Mouse (Mus musculus) cerebellum, adult 9-10 months (tissue): ENCODE measurements at regions not wholly inside any gene's neighbourhood (a gene's known extent, or its start where the extent isn't known, plus 50 kb on each side); places are given as distances from the start of the nearest gene placed in this dataset.

Source experiments
- DNase-seq: peaks from one replicate; pipeline ENCODE4 v3.0.0; 2022

- no peak for DNase-seq
These were observed 341.8 kb upstream of the Fam98a start for GRCm38 (mm10) chr17:75893559-75893958.

GRCm38 (mm10) chr17:75892156-75892555 lies 340.4 kb upstream of the Fam98a start:
- no peak for DNase-seq

GRCm38 (mm10) chr17:75891564-75891963 lies 339.8 kb upstream of the Fam98a start:
- no peak for DNase-seq

DNA sequence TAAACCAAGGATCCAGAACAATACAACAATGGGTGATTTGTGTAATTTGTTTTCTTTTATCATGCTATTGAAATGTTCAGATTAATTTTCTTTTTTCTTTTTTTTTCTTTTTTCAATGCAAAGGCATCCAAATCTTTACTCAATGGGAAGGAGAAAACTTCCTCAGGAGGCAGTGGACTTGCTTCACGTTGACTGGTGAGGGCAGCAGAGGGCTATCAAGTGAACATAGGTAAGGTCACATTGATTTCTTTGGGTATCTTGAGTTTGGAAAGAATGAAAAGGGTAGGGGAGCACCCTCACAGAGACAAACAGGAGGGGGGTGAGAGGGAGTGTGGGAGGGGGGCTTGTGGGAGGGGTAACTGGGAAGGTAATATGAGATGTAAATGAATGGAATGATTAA lies 326.1 kb upstream of the Fam98a start:
- DNase-seq, result no peak

DNA sequence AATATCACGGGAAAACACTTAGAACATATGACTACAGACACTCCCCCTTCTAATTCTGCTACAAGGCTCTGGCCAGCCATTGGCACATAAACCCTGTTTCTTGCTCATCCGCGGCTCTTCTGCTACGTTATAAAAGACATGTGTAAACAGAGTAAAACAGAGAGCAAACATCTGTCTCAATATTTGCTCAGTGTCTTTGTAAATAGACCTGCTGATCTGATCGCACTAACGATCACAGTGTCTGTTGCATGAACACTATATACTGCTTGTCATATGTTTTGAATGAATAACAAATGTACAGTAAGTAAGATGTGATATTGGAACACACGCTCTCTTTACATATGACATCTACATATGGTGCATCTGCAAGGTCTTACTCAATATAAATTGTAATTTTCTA lies 325.1 kb upstream of the Fam98a start:
- DNase-seq, result no peak

GRCm38 (mm10) chr17:75874535-75874934 lies 322.8 kb upstream of the Fam98a start:
- DNase-seq, result no peak

GRCm38 (mm10) chr17:75870492-75870891 lies 318.7 kb upstream of the Fam98a start:
- DNase-seq, result no peak

DNA sequence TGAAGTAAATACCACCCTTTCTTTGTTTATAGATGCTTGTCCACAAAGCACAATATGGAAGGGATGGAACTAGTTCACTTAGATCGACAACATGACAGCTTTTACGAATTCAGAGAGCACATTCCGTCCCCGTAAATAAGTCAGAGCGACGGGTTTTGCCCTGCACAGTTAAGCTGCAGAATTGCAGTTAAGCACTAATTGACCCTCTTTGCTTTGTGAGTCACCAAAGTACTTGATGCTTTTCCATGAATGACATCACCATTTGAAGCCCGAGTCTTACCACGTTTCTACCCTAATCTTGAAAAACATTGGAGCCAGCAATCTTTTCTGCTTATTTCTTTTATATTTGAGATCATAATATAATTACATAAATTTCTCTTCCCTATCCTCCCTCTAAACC lies 305.3 kb upstream of the Fam98a start:
- no peak for DNase-seq

GRCm38 (mm10) chr17:75815997-75816626 lies 264.4 kb upstream of the Fam98a start:
- no peak for DNase-seq

DNA sequence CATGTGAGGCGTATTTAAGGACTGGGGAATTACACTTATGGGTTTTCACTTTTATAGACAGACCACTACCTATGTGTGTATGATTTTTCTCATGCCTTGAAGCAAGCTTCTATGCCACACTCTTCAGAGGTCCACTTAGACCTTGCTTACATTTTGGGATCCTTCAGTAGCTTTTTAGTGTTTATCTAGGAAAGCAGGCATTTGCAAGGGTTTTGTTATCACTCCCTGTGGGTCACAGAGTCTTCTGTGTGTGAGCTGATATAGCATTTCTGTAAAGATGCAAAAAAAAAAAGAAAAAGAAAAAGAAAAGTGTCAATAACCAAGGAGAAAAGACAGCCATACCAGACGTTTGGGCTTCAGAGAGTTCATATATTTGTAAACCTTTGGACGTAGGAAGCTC lies 260.4 kb upstream of the Fam98a start:
- DNase-seq, result no peak

- no peak for DNase-seq
These were observed 257.0 kb upstream of the Fam98a start for GRCm38 (mm10) chr17:75808524-75809326.

DNA sequence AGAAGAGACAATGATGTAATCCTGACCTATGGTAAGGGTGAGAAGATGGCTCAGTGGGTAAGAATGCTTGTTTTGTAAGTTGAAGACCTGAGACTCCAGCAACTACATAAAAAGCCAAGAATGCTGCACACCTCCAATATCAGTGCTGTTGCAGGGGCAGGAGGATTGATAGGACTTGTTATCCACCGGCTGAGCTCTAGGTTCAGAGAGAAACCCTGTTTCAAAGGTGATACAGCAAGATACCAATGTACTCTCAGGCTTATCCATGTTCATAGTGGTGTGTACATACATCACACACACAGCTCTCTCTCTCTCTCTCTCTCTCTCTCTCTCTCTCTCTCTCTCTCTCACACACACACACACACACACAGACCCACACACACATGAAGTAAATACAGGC lies 256.3 kb upstream of the Fam98a start:
- DNase-seq, result no peak

GRCm38 (mm10) chr17:75804358-75804757 lies 252.6 kb upstream of the Fam98a start:
- DNase-seq, result no peak

GRCm38 (mm10) chr17:75796380-75796779 lies 244.6 kb upstream of the Fam98a start:
- DNase-seq, result no peak

- no peak for DNase-seq
These were observed 244.0 kb upstream of the Fam98a start for GRCm38 (mm10) chr17:75795772-75796171.

DNA sequence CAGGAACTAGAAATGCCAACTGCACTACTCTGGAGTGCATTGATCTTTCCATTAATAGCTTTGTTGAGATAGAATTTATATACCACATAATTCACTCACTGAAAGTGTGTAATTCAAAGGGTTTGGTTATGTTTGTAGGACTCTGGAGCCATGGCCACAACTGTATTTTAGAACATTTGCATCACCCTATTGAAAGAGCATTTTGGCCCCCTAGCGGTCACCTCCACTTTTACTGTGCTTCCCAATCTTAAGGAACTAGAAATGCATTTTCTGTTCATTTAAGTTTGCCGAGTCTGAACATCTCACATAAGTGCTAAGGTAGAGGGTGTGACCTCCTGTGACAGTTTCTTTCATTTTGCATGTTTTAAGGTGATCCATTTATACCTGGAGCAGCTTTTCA lies 228.0 kb upstream of the Fam98a start:
- no peak for DNase-seq

- no peak for DNase-seq
These were observed 224.9 kb upstream of the Fam98a start for GRCm38 (mm10) chr17:75776611-75777010.

DNA sequence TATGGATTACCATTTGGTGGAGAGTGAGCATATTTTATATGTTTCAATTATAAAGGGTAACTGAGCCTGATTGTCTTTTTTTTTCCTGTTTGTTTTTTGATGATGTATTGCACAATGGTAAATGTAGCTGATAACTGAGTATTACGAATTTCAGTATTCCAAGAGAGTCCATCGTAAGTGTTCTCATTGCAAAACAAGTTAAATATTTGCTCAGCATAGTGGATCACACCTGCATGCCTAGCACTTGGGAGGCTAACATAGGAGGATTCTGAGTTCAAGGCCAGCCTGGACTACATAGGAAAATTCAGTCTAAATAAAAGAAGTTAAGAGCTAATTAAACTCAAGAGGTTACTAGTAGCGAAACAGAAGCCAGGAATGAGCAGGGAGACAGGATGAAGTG lies 223.8 kb upstream of the Fam98a start:
- DNase-seq, result no peak

- DNase-seq, result no peak
These were observed 221.1 kb upstream of the Fam98a start for GRCm38 (mm10) chr17:75772861-75773260.

DNA sequence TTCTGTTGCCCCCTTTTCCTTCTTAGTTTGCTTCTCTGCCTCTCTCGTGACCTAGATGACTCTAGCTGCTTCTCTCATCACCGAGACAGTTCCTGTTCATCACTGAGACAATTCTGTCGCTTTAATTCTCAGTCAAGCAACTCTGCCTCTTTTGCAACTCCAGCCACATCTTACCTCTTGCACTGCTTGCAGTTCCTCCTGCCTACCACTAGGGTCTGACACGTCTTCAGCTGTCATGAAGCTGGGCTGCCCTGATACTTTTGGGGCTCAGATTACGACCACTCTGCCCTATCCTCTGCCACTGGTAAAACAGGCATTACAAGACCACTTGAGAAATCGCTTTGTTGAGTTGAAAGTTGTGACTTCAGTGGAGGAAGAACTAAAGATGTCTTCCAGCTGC lies 216.9 kb upstream of the Fam98a start:
- no peak for DNase-seq

DNA sequence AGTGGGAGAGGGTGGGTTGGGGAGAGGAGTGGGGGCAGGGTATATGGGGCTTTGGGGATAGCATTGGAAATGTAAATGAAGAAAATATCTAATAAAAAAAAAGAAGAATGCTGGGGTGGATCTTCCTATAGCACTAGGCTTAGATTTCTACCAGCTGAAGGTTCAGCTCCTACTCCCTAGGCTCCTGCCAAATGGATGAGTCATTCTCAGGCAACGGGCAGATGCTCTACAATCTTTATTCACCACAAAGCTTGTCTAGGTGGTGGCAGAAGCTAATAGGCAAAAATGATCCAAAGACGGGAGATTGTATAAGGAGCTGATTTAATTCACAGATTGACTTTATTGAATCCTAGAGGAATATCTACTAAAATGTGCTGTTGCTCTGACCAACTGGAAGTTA lies 211.6 kb upstream of the Fam98a start:
- DNase-seq, result no peak

- DNase-seq, result no peak
These were observed 204.7 kb upstream of the Fam98a start for GRCm38 (mm10) chr17:75756487-75756886.

- no peak for DNase-seq
These were observed 164.7 kb upstream of the Fam98a start for GRCm38 (mm10) chr17:75716458-75716857.

- no peak for DNase-seq
These were observed 162.8 kb upstream of the Fam98a start for GRCm38 (mm10) chr17:75714578-75714977.

DNA sequence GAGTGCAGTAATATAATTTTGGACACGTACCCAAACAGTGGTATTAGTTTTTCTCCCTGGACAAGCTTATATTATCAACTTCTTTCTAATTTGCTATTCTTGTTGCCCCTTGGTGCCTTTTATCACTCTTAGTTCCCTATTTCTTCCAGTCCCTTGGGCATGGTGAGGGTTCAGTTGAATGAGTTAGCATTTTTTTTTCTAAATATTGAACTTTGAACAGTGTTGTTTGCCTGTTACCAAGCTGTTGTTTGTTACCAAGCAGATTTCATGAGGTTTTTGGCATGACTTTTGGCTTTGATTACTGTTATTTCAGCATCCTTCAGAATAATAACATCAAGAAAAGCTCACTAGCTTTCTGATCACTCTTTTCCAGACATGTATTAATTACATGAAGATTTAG lies 162.3 kb upstream of the Fam98a start:
- no peak for DNase-seq
